Mouse (Mus musculus): ENCODE data around the gene Ano9.

GRCm38 (mm10) chr7:141145403-141145802, 27.8 kb upstream of the Ano9 start:
- TF ChIP-seq CTCF (IDR thresholded peaks at IDR 0.05; ENCODE audit: borderline replicate concordance, insufficient read depth, low read length) (no peak), POLR2A (IDR thresholded peaks at IDR 0.05; ENCODE audit: low read depth, low read length) (no peak)
